Mouse (Mus musculus) kidney, adult 11 months (tissue): ENCODE measurements around the gene Lrch1.

Experiments
- DNase-seq: peaks from one replicate; pipeline ENCODE4 v3.0.0; 2022

Gene Lrch1

GRCm38 (mm10) chr14:74918521-74919103 lies 29.1 kb downstream of the Lrch1 start:
- DNase-seq, result no peak

- no peak for DNase-seq
Observed at GRCm38 (mm10) chr14:74917504-74918124, 30.1 kb downstream of the Lrch1 start.

GRCm38 (mm10) chr14:74916691-74917090 lies 31.0 kb downstream of the Lrch1 start:
- no peak for DNase-seq

GRCm38 (mm10) chr14:74916075-74916474 lies 31.6 kb downstream of the Lrch1 start:
- DNase-seq, result no peak

- no peak for DNase-seq
Observed at GRCm38 (mm10) chr14:74915658-74916057, 32.0 kb downstream of the Lrch1 start.

GRCm38 (mm10) chr14:74915025-74915424 lies 32.7 kb downstream of the Lrch1 start:
- no peak for DNase-seq

GRCm38 (mm10) chr14:74913381-74914230 lies 34.1 kb downstream of the Lrch1 start:
- peak; percentile 53 for DNase-seq

- peak; percentile 16 for DNase-seq
Observed at GRCm38 (mm10) chr14:74910363-74910762, 37.3 kb downstream of the Lrch1 start.

GRCm38 (mm10) chr14:74909021-74909420 lies 38.7 kb downstream of the Lrch1 start:
- no peak for DNase-seq

GRCm38 (mm10) chr14:74908250-74908649 lies 39.4 kb downstream of the Lrch1 start:
- no peak for DNase-seq

GRCm38 (mm10) chr14:74907706-74908105 lies 40.0 kb downstream of the Lrch1 start:
- DNase-seq, result no peak

GRCm38 (mm10) chr14:74905990-74906389 lies 41.7 kb downstream of the Lrch1 start:
- DNase-seq, result no peak

GRCm38 (mm10) chr14:74904442-74904841 lies 43.2 kb downstream of the Lrch1 start:
- no peak for DNase-seq

GRCm38 (mm10) chr14:74903047-74903446 lies 44.6 kb downstream of the Lrch1 start:
- DNase-seq, result peak; percentile 27

GRCm38 (mm10) chr14:74900705-74901369 lies 46.8 kb downstream of the Lrch1 start:
- DNase-seq, result no peak

GRCm38 (mm10) chr14:74899953-74900704 lies 47.5 kb downstream of the Lrch1 start:
- DNase-seq, result no peak

- no peak for DNase-seq
Observed at GRCm38 (mm10) chr14:74898939-74899338, 48.7 kb downstream of the Lrch1 start.

GRCm38 (mm10) chr14:74893693-74894092 lies 54.0 kb downstream of the Lrch1 start:
- no peak for DNase-seq

- no peak for DNase-seq
Observed at GRCm38 (mm10) chr14:74893085-74893648, 54.5 kb downstream of the Lrch1 start.

GRCm38 (mm10) chr14:74889304-74889703 lies 58.4 kb downstream of the Lrch1 start:
- DNase-seq, result no peak

GRCm38 (mm10) chr14:74888103-74888502 lies 59.6 kb downstream of the Lrch1 start:
- no peak for DNase-seq

- no peak for DNase-seq
Observed at GRCm38 (mm10) chr14:74886453-74886852, 61.2 kb downstream of the Lrch1 start.
